Comparison of ENCODE assay signal across 8 mouse cellular contexts in the genomic region with DNA sequence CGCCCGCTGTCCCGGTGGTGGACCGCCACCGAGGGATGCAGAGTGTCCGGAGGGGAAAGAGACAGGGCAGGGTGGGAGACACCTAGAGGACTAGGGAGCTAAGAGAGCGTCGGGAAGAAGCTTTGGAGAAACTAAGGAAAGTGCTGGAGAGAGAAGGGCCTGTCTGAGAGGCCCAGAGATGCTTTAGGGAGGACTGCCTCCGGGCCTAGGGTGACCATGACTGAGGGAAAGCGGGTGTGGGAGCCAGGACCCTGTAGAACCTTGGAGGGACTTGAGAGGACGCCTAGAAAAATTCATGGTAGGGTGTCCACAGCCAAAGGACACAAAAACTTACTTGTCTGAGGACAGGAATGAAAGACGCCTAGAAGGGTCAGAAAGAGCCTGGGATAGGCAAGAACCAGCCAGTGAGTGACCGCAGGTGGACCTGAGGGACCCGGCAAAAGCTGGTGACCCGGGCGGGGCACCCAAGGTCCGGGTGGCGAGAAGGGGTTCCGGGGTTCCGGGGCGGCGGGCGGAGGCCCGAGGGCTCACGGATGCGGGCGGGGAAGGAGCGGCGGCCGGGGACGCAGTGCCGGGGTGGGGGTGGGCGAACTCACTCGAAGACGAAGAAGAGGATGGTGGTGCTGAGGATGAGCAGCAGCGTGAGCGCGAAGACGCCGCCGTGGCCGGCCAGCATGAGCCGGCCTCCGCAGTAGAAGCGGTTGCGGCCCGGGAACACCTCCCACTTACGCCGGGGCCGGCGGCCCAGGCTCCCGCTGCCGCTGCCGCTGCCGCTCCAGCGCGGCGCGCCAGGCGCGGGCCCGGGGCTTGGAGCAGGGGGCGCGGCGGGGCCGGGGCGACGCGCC. TPM values are rescaled to one million over a fixed set of nuclear protein-coding genes. Genes with fewer than 3 reads are reported as not detected.
A peak's percentile ranks its signal among the peaks of the same experiment; 100 is the strongest.
DNase-seq lines count a peak whose midpoint lies in the region; ATAC-seq lines count a peak whose summit lies in the region.

No protein-coding gene starts in this region.

- no peaks in the 10 kb centered on the region for H3K36me3 ChIP-seq in forebrain, embryonic 15.5 days
- H3K36me3 ChIP-seq in kidney, embryonic 16.5 days (ENCODE audit: insufficient read depth, low read length): no peaks in the 10 kb centered on the region
- H3K36me3 ChIP-seq in midbrain, embryonic 14.5 days (ENCODE audit: control insufficient read depth, insufficient read depth, low read length): no peaks in the 10 kb centered on the region

- peaks cover 16% of the 10 kb centered on the region for H3K4me1 ChIP-seq in forebrain, embryonic 15.5 days
- peaks cover 21% of the 10 kb centered on the region for H3K4me1 ChIP-seq in kidney, embryonic 16.5 days (ENCODE audit: insufficient read depth, low read length)
- H3K4me1 ChIP-seq in midbrain, embryonic 14.5 days (ENCODE audit: control insufficient read depth, insufficient read depth, low read length): peaks cover 10% of the 10 kb centered on the region

- peak overlapping the region; percentile 92 for H3K9ac ChIP-seq in forebrain, embryonic 15.5 days (replicated peaks)
- H3K9ac ChIP-seq in kidney, embryonic 16.5 days (replicated peaks; ENCODE audit: low read length): peak overlapping the region; percentile 96
- H3K9ac ChIP-seq in midbrain, embryonic 14.5 days (replicated peaks; ENCODE audit: low read length): peak overlapping the region; percentile 95

- ATAC-seq in forebrain, embryonic 15.5 days (replicated peaks): peak; percentile 81
- ATAC-seq in kidney, embryonic 16.5 days (ENCODE audit: low FRiP score, low TSS enrichment): peak; percentile 35
- ATAC-seq in midbrain, embryonic 14.5 days (ENCODE audit: low FRiP score, low TSS enrichment): no peak; the same call in 1 of the 2 replicates

- H3K4me2 ChIP-seq in forebrain, embryonic 15.5 days (replicated peaks): peak overlapping the region; percentile 97
- H3K4me2 ChIP-seq in kidney, embryonic 16.5 days (replicated peaks; ENCODE audit: low read depth, low read length): peak overlapping the region; percentile 78
- peak overlapping the region; percentile 72 for H3K4me2 ChIP-seq in midbrain, embryonic 14.5 days (ENCODE audit: low read length)

- peak; percentile 55 for DNase-seq in gastrocnemius, postnatal 10 days
- DNase-seq in gastrocnemius, adult 8-10 months (ENCODE audit: low spot score in 2 of 2): no peak
- peak; percentile 29 for DNase-seq in 3T3-L1 (ENCODE audit: low read depth, low spot score)
- DNase-seq in adrenal gland, postnatal 25 days: peak; percentile 50
- DNase-seq in midbrain, embryonic 14.5 days: peak; percentile 24
- DNase-seq in layer of hippocampus, adult 11-12 months (ENCODE audit: low spot score): no peak

- peak overlapping the region; percentile 84 for H3K27ac ChIP-seq in forebrain, embryonic 15.5 days (replicated peaks)
- H3K27ac ChIP-seq in kidney, embryonic 16.5 days (ENCODE audit: low read length): peak overlapping the region; percentile 79
- H3K27ac ChIP-seq in midbrain, embryonic 14.5 days (replicated peaks; ENCODE audit: low read depth, low read length): peak overlapping the region; percentile 88

- H3K27me3 ChIP-seq in forebrain, embryonic 15.5 days: no peaks in the 10 kb centered on the region
- H3K27me3 ChIP-seq in kidney, embryonic 16.5 days (ENCODE audit: insufficient read depth, low read length): no peaks in the 10 kb centered on the region
- H3K27me3 ChIP-seq in midbrain, embryonic 14.5 days (ENCODE audit: control insufficient read depth, insufficient read depth, low read length): no peaks in the 10 kb centered on the region

- peak overlapping the region; percentile 88 for H3K4me3 ChIP-seq in forebrain, embryonic 15.5 days
- peak overlapping the region; percentile 83 for H3K4me3 ChIP-seq in kidney, embryonic 16.5 days (ENCODE audit: low read length)
- H3K4me3 ChIP-seq in midbrain, embryonic 14.5 days (replicated peaks; ENCODE audit: low read depth, low read length): peak overlapping the region; percentile 71

- no peaks in the 10 kb centered on the region for H3K9me3 ChIP-seq in forebrain, embryonic 15.5 days
- no peaks in the 10 kb centered on the region for H3K9me3 ChIP-seq in kidney, embryonic 16.5 days (ENCODE audit: low read length)
- H3K9me3 ChIP-seq in midbrain, embryonic 14.5 days (ENCODE audit: control insufficient read depth, low read length): no peaks in the 10 kb centered on the region

- under 1% methylated on average over 55 of the region's 69 CpGs for WGBS in forebrain, embryonic 15.5 days
- WGBS in kidney, embryonic 16.5 days: under 1% methylated on average over 51 of the region's 69 CpGs
- 1% methylated on average over 68 of the region's 69 CpGs for WGBS in midbrain, embryonic 14.5 days

RNA-seq across cellular contexts. Expression of a gene that starts 17.2 kb away (rescaled TPM):
- 10 to 100 TPM; 21.6 to 27.6 TPM for total RNA-seq in gastrocnemius, postnatal 10 days (2021)
- total RNA-seq in gastrocnemius, adult 8-10 months (2022): 10 to 100 TPM; 25.7 to 48.0 (median 33.2) TPM
- 20.9 and 23.0 TPM in 2 replicates for total RNA-seq in adrenal gland, postnatal 25 days (2021)
- 4.9 and 6.3 TPM in 2 replicates for polyA plus RNA-seq in forebrain, embryonic 15.5 days (2015; fragmentation: Nextera tagmentation; extraction: Ambion mirVana)
- 2.4 and 4.4 TPM in 2 replicates for polyA plus RNA-seq in kidney, embryonic 16.5 days (2015; fragmentation: Nextera tagmentation; extraction: Ambion mirVana)
- polyA plus RNA-seq in midbrain, embryonic 14.5 days (2014; fragmentation: Nextera tagmentation; extraction: Ambion mirVana): 3.8 and 5.8 TPM in 2 replicates

RNA-seq across cellular contexts. Expression of a gene that starts 30.7 kb away (rescaled TPM):
- 1 to 10 TPM; 1.6 TPM for total RNA-seq in gastrocnemius, postnatal 10 days (2021)
- 1 to 10 TPM in 1 of 4 experiments, under 1 TPM in 3; 0.51 to 1.3 (median 0.79) TPM for total RNA-seq in gastrocnemius, adult 8-10 months (2022)
- total RNA-seq in adrenal gland, postnatal 25 days (2021): 1.3 and 1.7 TPM in 2 replicates
- polyA plus RNA-seq in forebrain, embryonic 15.5 days (2015; fragmentation: Nextera tagmentation; extraction: Ambion mirVana): 0.97 and 1.1 TPM in 2 replicates
- 20.7 and 21.4 TPM in 2 replicates for polyA plus RNA-seq in kidney, embryonic 16.5 days (2015; fragmentation: Nextera tagmentation; extraction: Ambion mirVana)
- polyA plus RNA-seq in midbrain, embryonic 14.5 days (2014; fragmentation: Nextera tagmentation; extraction: Ambion mirVana): 0.88 and 1.3 TPM in 2 replicates

RNA-seq across cellular contexts. Expression of a gene that starts 39.7 kb away (rescaled TPM):
- total RNA-seq in gastrocnemius, postnatal 10 days (2021): 10 to 100 TPM; 10.2 to 10.6 TPM
- 10 to 100 TPM; 12.3 to 16.0 (median 12.5) TPM for total RNA-seq in gastrocnemius, adult 8-10 months (2022)
- total RNA-seq in adrenal gland, postnatal 25 days (2021): 17.1 and 24.6 TPM in 2 replicates
- 16.5 and 16.9 TPM in 2 replicates for polyA plus RNA-seq in forebrain, embryonic 15.5 days (2015; fragmentation: Nextera tagmentation; extraction: Ambion mirVana)
- polyA plus RNA-seq in kidney, embryonic 16.5 days (2015; fragmentation: Nextera tagmentation; extraction: Ambion mirVana): 19.2 and 22.7 TPM in 2 replicates
- polyA plus RNA-seq in midbrain, embryonic 14.5 days (2014; fragmentation: Nextera tagmentation; extraction: Ambion mirVana): 9.4 and 10.8 TPM in 2 replicates

RNA-seq across cellular contexts. Expression of a gene that starts 48.5 kb away (rescaled TPM):
- 1 to 10 TPM; 5.6 TPM for total RNA-seq in gastrocnemius, postnatal 10 days (2021)
- total RNA-seq in gastrocnemius, adult 8-10 months (2022): 1 to 10 TPM; 4.8 to 6.8 (median 5.7) TPM
- total RNA-seq in adrenal gland, postnatal 25 days (2021): 15.8 and 16.1 TPM in 2 replicates
- 24.0 and 25.7 TPM in 2 replicates for polyA plus RNA-seq in forebrain, embryonic 15.5 days (2015; fragmentation: Nextera tagmentation; extraction: Ambion mirVana)
- polyA plus RNA-seq in kidney, embryonic 16.5 days (2015; fragmentation: Nextera tagmentation; extraction: Ambion mirVana): 20.9 and 21.0 TPM in 2 replicates
- polyA plus RNA-seq in midbrain, embryonic 14.5 days (2014; fragmentation: Nextera tagmentation; extraction: Ambion mirVana): 20.3 and 21.4 TPM in 2 replicates

RNA-seq across cellular contexts. Expression of a gene that starts 58.2 kb away (rescaled TPM):
- 1 to 10 TPM; 4.6 to 5.1 TPM for total RNA-seq in gastrocnemius, postnatal 10 days (2021)
- total RNA-seq in gastrocnemius, adult 8-10 months (2022): 1 to 10 TPM; 3.0 to 3.8 (median 3.4) TPM
- total RNA-seq in adrenal gland, postnatal 25 days (2021): 5.9 and 8.3 TPM in 2 replicates
- polyA plus RNA-seq in forebrain, embryonic 15.5 days (2015; fragmentation: Nextera tagmentation; extraction: Ambion mirVana): 7.9 and 9.0 TPM in 2 replicates
- polyA plus RNA-seq in kidney, embryonic 16.5 days (2015; fragmentation: Nextera tagmentation; extraction: Ambion mirVana): 7.5 and 8.3 TPM in 2 replicates
- 6.4 and 7.3 TPM in 2 replicates for polyA plus RNA-seq in midbrain, embryonic 14.5 days (2014; fragmentation: Nextera tagmentation; extraction: Ambion mirVana)

Comparison
In these comparisons a context has a peak if more than half of its experiments do, and no peak if none do; other contexts are left out.
1. DNase-seq: peak in gastrocnemius, postnatal 10 days (single experiment), 3T3-L1 (single experiment), adrenal gland, postnatal 25 days (single experiment) and midbrain, embryonic 14.5 days (single experiment); none in gastrocnemius, adult 8-10 months (0 of 2) and layer of hippocampus, adult 11-12 months (single experiment).
2. Peak in every context shown above with its lines, with median percentiles within 50 percentile points of each other: H3K27ac ChIP-seq, H3K4me2 ChIP-seq, H3K4me3 ChIP-seq and H3K9ac ChIP-seq.